Mouse (Mus musculus): ENCODE measurements around the gene Prss50. TPM values are rescaled to one million over a fixed set of nuclear protein-coding genes. Genes with fewer than 3 reads are reported as not detected.

Gene Prss50
- polyA plus RNA-seq, 1 experiment from 2014 or later: 0.92 TPM

DNA sequence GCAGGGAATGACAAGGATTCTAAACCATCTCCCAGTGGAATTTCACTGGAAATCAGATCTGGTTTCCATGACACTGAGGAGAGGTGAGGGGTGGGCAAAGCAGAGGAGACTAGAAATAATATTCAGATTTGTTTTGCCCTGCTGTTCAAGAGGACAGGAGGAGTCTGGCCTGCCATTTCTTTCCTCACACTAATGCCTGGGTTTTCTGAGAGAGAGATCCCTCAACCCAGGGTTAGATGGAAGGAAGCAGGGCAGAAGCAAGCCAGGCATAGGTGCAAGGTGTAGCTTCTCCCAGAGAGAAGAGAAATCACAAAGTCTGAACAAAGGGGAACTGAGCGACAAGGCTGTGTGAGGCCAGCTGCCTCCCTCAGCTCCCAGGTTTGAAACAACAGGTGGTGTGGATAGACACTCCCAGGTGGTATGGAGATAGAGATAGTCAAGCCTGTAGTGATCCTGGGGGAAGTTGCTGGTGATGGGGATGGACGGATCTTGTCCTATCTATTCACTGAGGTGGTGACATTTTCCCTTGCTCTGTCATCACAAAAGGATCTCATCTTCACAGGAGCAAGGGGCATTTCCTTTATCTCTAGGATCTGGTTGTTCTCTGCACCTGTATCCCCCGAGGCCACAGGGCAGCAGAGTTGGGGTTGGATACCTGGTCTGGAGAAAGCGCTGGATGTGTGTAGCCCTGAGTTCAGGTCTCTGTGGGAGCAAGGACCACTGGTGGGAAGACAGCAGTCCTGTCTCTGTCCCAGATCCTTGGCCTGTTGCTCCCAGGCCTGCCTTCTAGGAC is 50.3 kb downstream of the Prss50 start:
- Histone ChIP-seq H3K9me3 (replicated peaks; ENCODE audit: control insufficient read depth, low read length) (no peaks in the 10 kb centered on the region), H3K4me3 (replicated peaks; ENCODE audit: low read length) (no peak overlapping the region), H3K4me2 (ENCODE audit: low read depth, low read length) (no peak overlapping the region), H3K9ac (ENCODE audit: low read length) (no peak overlapping the region), H3K4me1 (ENCODE audit: control insufficient read depth, insufficient read depth, low read length) (no peaks in the 10 kb centered on the region), H3K36me3 (ENCODE audit: control insufficient read depth, insufficient read depth, low read length) (no peaks in the 10 kb centered on the region), H3K27me3 (ENCODE audit: control insufficient read depth, insufficient read depth, low read length) (no peaks in the 10 kb centered on the region), H3K27ac (ENCODE audit: low read length) (no peak overlapping the region)
- 73% methylated on average over 4 of the region's 4 CpGs for WGBS
- no peak for ATAC-seq (ENCODE audit: insufficient read depth, low FRiP score)

GRCm38 (mm10) chr9:110908631-110909016 is 50.9 kb downstream of the Prss50 start:
- Histone ChIP-seq H3K4me3 (replicated peaks; ENCODE audit: low read length) (no peak overlapping the region), H3K27me3 (ENCODE audit: control insufficient read depth, insufficient read depth, low read length) (no peaks in the 10 kb centered on the region), H3K27ac (ENCODE audit: low read length) (no peak overlapping the region), H3K4me2 (ENCODE audit: low read depth, low read length) (no peak overlapping the region), H3K4me1 (ENCODE audit: control insufficient read depth, insufficient read depth, low read length) (no peaks in the 10 kb centered on the region), H3K36me3 (ENCODE audit: control insufficient read depth, insufficient read depth, low read length) (no peaks in the 10 kb centered on the region), H3K9ac (ENCODE audit: low read length) (no peak overlapping the region), H3K9me3 (replicated peaks; ENCODE audit: control insufficient read depth, low read length) (no peaks in the 10 kb centered on the region)
- ATAC-seq (ENCODE audit: insufficient read depth, low FRiP score): no peak
- WGBS: 91% methylated on average over 3 of the region's 3 CpGs

DNA sequence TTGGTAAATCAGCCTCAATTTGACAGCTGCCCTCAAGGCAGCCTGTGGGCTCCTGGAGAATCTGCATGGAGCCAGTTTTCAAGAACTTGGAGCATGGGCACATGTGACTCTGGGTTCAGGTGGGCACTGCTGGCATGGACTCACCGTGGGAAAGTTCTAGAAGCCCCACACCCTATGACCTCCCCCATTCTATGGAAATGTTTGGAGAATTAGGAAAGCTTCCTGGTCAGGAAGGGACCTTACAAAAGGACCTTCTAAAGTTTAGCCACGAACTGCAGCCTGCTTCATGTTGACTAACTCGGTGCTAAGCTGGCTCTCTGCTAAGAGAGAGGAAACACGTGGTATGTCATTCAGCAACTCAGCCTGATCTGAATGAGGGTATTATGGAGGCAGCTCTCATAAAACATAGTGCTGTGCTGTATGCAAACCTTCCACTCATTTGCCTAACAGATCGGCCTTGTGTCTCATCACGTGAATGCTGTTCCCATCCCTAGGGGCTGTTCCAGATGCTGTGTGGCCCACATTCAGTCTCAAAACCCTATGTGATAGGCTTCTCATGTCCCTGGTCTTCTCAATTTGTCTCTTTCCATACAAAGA is 51.7 kb downstream of the Prss50 start:
- ATAC-seq (ENCODE audit: insufficient read depth, low FRiP score): no peak
- Histone ChIP-seq H3K27ac (ENCODE audit: low read length) (no peak overlapping the region), H3K9me3 (replicated peaks; ENCODE audit: control insufficient read depth, low read length) (no peaks in the 10 kb centered on the region), H3K4me1 (ENCODE audit: control insufficient read depth, insufficient read depth, low read length) (no peaks in the 10 kb centered on the region), H3K27me3 (ENCODE audit: control insufficient read depth, insufficient read depth, low read length) (no peaks in the 10 kb centered on the region), H3K36me3 (ENCODE audit: control insufficient read depth, insufficient read depth, low read length) (no peaks in the 10 kb centered on the region), H3K4me3 (replicated peaks; ENCODE audit: low read length) (no peak overlapping the region), H3K9ac (ENCODE audit: low read length) (no peak overlapping the region), H3K4me2 (ENCODE audit: low read depth, low read length) (no peak overlapping the region)
- 75% methylated on average over 6 of the region's 6 CpGs for WGBS

Other genes starting within 250 kb of the Prss50 start
- 27.2 and 27.6 TPM in 2 replicates for gene Nradd, start 233.5 kb upstream of the Prss50 start, polyA plus RNA-seq (2015; fragmentation: Nextera tagmentation; extraction: Ambion mirVana)
- 10.9 and 12.1 TPM in 2 replicates for gene Nbeal2, start 203.8 kb upstream of the Prss50 start, polyA plus RNA-seq (2015; fragmentation: Nextera tagmentation; extraction: Ambion mirVana)
- 148 and 153 TPM in 2 replicates for gene Ccdc12, start 201.5 kb upstream of the Prss50 start, polyA plus RNA-seq (2015; fragmentation: Nextera tagmentation; extraction: Ambion mirVana)
- gene Myl3, start 116.1 kb upstream of the Prss50 start, polyA plus RNA-seq (2015; fragmentation: Nextera tagmentation; extraction: Ambion mirVana): 0.59 and 12.9 TPM in 2 replicates
- gene Pth1r, start 110.8 kb upstream of the Prss50 start, polyA plus RNA-seq (2015; fragmentation: Nextera tagmentation; extraction: Ambion mirVana): 17.5 and 17.9 TPM in 2 replicates
- not detected in 2 replicates for gene Prss42, start 59.8 kb upstream of the Prss50 start, polyA plus RNA-seq (2015; fragmentation: Nextera tagmentation; extraction: Ambion mirVana)
- not detected in 2 replicates for gene Prss44, start 44.0 kb upstream of the Prss50 start, polyA plus RNA-seq (2015; fragmentation: Nextera tagmentation; extraction: Ambion mirVana)
- gene Prss43, start 31.3 kb upstream of the Prss50 start, polyA plus RNA-seq (2015; fragmentation: Nextera tagmentation; extraction: Ambion mirVana): not detected in 2 replicates
- not detected in 2 replicates for gene Prss45, start 23.4 kb upstream of the Prss50 start, polyA plus RNA-seq (2015; fragmentation: Nextera tagmentation; extraction: Ambion mirVana)
- not detected in 2 replicates for gene Prss46, start 13.5 kb upstream of the Prss50 start, polyA plus RNA-seq (2015; fragmentation: Nextera tagmentation; extraction: Ambion mirVana)
- gene Als2cl, start 21.9 kb downstream of the Prss50 start, polyA plus RNA-seq (2015; fragmentation: Nextera tagmentation; extraction: Ambion mirVana): 8.3 and 10.7 TPM in 2 replicates
- gene Tmie, start 22.1 kb downstream of the Prss50 start, polyA plus RNA-seq (2015; fragmentation: Nextera tagmentation; extraction: Ambion mirVana): 1.7 and 1.8 TPM in 2 replicates
- not detected in 2 replicates for gene Fam240a, start 58.9 kb downstream of the Prss50 start, polyA plus RNA-seq (2015; fragmentation: Nextera tagmentation; extraction: Ambion mirVana)
- not detected in 2 replicates for gene Tdgf1, start 88.2 kb downstream of the Prss50 start, polyA plus RNA-seq (2015; fragmentation: Nextera tagmentation; extraction: Ambion mirVana)
- 0.11 and 0.53 TPM in 2 replicates for gene Lrrc2, start 93.6 kb downstream of the Prss50 start, polyA plus RNA-seq (2015; fragmentation: Nextera tagmentation; extraction: Ambion mirVana)
- 0.45 and 1.3 TPM in 2 replicates for gene Rtp3, start 132.6 kb downstream of the Prss50 start, polyA plus RNA-seq (2015; fragmentation: Nextera tagmentation; extraction: Ambion mirVana)
- 39.5 and 58.3 TPM in 2 replicates for gene Ltf, start 161.3 kb downstream of the Prss50 start, polyA plus RNA-seq (2015; fragmentation: Nextera tagmentation; extraction: Ambion mirVana)
- 2.7 and 3.2 TPM in 2 replicates for gene Ccrl2, start 199.6 kb downstream of the Prss50 start, polyA plus RNA-seq (2015; fragmentation: Nextera tagmentation; extraction: Ambion mirVana)

All from stomach, embryonic 16.5 days (tissue).